Mouse (Mus musculus) small intestine, adult 2 months (tissue): ENCODE results near the gene Mob3a.
A peak's percentile ranks its signal among the peaks of the same experiment; 100 is the strongest.

Experiments used
- CTCF ChIP-seq: fragments of 200-500 bp; IDR thresholded peaks from 2 replicates; pipeline ENCODE4 v1.5.1; 2012; ENCODE audit warnings: low read depth, mild to moderate bottlenecking, control low read depth, inconsistent platforms, low read length, moderate library complexity, mixed read lengths; ENCODE audit not compliant: insufficient replicate concordance, insufficient read length; ENCODE audit errors: extremely low read depth
- POLR2A ChIP-seq: fragments of 200-500 bp; IDR thresholded peaks from 2 replicates; pipeline ENCODE4 v1.6.1; 2012; ENCODE audit warnings: low read depth, mild to moderate bottlenecking, control low read depth, inconsistent platforms, low read length, moderate library complexity

GRCm38 (mm10) chr10:80664197-80665015, 37.4 kb downstream of the Mob3a start:
- TF ChIP-seq CTCF (no peak), POLR2A (0 out of 2 replicates have a peak, but pooled peaks have one; percentile 33)
